Mouse (Mus musculus) adrenal gland, adult 2 months (tissue): ENCODE data around the gene Wwox. TPM values are rescaled to one million over a fixed set of nuclear protein-coding genes. Genes with fewer than 3 reads are reported as not detected.

Experiments
- DNase-seq: peaks from one replicate; pipeline ENCODE4 v3.0.0; 2021
- polyA plus RNA-seq: library from polyadenylated mRNA; depleted of rRNA; stranded (reverse); fragments of >200 nt; gene quantifications from 2 replicates; pipeline ENCODE4 v1.2.3, GENCODE M21; 2012
- total RNA-seq, 2 experiments: library from RNA; stranded (reverse); gene quantifications; 2 replicates each; pipeline ENCODE4 v1.2.3; 2021

Gene Wwox
- total and polyA plus RNA-seq, 3 experiments: 18.6 to 30.6 (median 24.5) TPM

DNA sequence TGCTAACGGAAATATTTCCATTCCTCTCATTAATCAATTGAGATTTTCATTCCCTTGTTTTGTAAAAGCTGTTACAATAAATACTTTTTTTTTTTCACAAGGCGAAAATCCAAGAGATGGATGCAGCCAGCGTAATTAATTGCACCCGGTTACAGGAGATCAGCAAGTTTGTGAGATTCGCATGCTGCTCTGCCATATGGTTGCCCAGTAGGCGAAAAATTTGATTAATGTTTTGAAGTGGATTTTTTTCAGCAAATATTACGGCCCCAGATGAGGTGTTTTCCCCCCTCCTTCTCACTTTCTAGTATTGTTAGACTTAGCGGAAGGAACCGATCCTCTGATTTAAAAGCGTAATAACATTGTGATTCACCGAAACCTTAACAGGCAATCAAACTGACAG is 160.7 kb downstream of the Wwox start:
- DNase-seq: no peak

DNA sequence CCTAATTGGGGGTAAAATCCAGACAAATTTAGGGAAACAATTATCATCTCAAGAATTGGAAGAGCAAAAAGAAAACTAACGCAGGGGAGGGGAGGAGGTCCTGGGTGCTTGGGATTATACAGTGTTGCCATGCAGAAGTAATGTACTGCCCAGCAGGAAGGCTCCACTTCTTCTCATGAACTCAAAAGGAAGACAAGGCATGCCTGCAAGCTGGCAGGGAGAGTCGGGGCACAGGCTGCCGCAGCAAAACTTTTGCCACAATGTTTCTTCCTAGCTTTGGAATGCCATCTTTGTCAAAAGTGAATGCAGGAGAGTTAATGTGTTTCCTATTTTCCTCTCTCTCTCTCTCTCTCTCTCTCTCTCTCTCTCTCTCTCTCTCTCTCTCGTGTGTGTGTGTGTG is 163.6 kb downstream of the Wwox start:
- DNase-seq: no peak

DNA sequence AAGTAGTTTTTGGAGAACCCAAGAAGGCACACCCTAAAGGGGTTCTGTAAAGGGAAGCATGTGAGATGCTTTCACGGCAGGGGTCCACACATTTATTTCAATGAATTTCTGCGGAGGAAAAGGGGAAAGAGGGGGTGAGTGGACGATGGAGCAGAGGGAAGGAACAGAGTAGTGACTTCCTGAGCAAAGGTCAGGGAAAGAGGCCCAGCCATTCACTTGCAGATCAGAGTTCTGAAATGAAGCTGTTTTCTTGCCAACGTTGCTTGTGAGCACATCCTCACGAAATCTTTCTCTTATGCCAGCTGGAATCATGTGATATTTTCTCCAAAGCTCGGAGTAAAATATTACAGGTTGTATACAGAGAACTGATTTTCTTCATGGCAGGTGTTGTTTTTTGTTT is 164.1 kb downstream of the Wwox start:
- peak; percentile 7 for DNase-seq

DNA sequence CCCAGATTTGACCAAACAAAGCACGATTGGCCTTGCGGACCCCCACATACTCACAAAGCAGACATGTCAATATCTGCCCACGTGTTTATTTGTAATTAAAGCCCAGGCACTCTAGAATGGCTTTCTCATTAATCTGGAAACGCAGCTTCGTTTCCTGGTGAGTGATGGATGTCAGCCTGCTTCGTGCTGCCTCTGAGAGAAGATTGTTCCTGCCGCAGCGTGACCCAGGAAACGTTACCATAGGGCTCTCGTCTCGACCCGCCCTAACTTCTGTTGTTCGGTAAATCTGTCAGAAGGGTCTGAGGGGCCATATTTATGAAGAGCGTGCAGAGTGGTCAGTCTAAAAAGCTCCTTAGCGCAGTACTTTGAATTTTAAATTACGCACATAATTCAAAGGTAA is 164.9 kb downstream of the Wwox start:
- DNase-seq: no peak

DNA sequence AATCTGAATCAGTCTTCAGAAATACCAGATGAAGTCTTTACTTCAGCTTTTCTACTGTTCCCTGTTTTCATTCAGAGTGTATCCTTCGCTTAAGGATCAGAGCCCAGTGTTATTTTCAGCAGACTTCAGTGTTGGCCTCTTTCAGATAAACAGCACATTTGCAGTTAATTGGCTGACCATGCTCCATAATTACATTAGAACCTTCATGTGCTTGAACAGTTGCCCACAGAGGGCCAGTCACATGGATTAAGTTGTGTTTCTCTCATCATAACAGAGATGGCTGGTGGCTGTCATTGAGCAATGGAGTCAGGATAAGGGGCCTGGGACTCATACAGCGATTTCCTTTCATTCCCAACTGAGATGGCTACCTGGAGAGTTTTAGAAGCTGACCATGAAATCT is 166.2 kb downstream of the Wwox start:
- DNase-seq: no peak

DNA sequence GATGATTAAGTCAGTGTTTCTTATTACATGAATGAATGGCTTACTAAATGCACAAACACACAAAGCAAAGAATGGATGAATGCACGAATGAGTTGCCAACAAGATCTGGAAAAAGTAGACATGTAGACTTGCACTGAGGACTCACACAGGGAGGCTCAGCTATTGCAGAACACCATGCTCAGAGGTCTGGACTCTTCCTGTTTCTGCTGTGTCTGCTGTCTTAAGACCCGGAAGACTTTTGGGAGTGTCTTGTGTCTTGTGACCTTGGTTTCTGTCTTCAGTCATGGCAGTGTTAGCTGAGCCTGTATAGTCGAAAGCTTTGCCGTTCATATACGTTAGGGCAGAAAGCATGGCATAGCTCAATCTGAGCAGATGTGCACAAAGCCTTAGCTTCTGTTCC is 169.9 kb downstream of the Wwox start:
- DNase-seq: no peak

DNA sequence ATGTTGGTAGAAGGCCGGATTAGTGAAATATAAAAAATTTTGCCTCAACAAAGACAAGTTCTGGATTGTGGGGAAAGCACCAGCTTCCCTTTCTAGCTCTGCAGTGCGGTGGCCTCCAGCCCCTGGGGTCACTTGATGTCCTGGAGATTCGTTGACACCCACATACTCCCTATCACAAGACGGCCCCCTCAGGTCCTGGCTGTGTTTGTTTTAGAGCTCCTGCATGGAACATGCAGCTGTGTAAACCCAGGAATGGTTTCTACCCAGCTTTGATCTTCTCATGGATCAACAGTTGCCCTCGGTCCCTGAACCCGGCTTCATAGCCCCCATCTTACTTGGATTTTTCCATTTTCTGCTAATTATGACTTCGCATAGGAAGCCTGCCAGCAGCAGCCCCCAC is 171.6 kb downstream of the Wwox start:
- DNase-seq: no peak

DNA sequence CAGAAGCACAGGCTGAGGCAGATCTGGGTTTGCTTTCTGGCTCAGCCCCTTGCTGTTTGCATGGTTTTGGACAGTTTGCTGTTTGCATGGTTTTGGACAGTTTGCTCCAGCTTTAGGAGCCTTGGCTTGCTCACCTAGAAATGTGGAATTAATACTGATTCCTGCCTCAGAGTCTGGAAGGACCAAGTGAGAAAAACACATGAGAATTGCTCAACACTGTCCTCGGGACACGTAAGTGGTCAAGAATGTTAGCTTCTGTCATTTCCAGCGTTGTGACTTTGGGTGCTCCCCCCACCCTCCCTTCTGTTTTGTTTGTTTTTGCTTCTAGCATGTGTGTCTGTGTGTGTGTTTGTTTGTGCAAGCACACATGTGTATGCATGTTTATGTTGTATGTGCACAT is 172.6 kb downstream of the Wwox start:
- DNase-seq: no peak

DNA sequence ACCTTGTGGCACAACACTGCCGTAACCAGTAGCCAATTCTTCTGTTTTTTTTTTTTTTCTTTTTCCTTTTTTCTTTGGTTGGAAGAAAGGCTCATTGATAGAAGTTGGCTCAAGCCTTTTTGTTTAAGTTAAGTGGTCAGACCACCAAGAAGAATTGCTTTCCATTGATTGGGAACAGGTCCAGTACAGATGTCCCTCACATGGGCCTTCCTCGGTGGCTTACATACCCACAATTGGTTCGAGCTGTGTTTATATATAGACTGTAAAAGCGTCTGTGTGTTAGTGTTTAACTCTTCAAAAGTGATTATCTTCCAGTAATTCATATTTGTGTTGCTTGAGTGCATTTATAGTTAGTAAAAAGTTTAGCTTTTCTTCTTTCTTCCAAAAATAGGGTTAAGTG is 176.0 kb downstream of the Wwox start:
- DNase-seq: no peak

DNA sequence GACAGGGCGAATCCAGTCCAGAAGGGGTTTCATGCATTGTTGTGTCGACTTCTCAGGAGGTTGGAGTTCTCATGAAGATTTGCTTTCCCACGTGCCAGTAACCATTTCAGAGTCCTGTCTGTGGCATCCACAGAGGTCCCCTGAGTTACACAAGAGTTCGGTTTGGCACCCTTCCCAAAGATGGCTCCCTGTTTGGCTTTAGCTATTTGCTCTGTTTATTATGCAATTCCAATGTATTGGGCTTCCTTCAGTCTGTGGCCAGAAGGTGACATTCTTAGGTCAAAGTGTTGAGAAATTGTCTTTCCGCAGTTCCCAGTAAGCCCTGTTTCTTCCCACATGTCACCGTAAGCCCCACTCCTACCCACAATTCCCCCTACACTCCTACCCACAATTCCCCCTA is 176.5 kb downstream of the Wwox start:
- peak; percentile 69 for DNase-seq

DNA sequence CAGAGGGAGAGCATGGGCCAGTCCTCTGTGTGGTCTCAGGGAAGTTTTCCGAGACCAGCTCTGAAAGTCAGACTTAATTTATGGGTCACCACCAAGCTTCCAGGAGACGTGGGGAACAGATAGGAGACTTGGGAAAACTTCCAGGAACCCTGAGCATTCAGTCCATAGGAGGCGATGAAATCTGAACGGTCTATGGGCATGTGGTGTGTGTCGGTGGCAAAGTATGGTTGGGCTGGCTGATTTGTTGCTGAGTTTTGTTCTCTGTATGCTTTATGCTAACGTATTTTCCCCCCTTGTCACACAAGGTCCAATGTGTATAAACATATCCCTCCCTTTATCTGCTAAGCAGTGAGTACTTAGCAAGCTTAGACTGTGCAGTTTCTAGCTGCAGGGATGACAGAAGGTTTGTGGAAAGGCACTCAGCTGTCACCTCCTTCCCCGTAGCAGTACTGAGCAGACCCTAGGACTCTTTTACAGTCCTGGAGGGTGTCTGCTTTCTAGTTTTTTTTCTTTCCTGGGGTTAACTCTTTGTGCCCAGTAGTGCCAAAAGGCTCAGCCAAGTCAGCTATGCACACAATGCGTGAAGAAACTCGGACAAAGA is 179.6 kb downstream of the Wwox start:
- DNase-seq: no peak

DNA sequence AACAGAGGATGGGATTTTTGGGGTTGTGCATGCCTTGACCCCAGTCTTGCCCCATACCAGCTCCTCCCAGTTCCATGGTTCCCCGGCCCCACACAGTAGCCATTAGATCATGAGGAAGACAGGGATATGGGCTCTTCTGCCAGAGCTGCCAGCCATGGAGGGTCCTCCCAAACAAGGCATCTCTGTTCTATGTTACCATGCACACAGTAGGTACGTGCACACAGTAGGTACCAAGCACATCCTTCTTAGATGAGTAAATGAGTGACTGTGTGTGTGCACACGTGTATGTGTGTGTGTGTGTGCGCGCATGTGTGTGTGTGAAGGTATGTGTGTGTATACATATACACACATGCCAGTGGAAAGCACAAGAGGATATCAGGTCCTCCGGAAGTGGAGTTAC is 185.9 kb downstream of the Wwox start:
- no peak for DNase-seq

DNA sequence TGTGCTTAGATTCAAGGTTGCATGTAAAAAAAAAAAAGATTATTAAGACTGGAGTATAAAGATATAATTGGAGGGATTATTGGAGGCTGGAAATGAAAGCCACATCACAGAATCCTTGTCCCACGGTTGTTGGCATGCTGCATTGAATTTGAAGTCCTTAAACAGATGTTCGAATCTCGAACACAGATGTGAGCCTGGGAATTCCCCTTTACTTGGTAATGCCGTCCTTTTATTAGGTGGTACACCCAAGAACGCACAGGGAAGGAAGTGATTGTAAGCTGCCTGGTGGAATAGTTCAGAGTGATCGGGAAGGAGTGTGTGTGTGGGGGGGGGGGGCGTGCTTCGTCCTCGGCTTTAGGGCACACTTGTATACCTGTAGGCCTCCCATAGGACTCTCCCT is 187.4 kb downstream of the Wwox start:
- DNase-seq: no peak

DNA sequence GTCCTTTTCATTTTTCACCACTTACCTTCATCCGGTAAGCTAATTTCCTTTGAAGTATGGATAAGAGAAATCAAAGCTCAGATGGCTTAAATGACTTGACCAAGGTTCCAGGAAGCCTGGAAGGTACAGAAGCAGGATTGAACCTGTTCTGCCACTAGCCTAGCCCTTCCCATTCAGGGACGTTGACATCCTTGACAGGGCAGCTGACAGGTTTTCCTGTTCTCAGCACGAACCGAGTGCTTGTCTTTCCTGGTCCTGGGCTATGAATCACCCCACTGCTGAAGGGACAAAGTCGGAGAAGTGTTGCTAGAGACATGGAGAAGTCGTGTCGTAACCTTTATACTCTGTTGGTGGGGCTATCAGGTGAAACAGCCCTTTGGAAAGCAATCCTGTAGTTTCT is 190.3 kb downstream of the Wwox start:
- no peak for DNase-seq

DNA sequence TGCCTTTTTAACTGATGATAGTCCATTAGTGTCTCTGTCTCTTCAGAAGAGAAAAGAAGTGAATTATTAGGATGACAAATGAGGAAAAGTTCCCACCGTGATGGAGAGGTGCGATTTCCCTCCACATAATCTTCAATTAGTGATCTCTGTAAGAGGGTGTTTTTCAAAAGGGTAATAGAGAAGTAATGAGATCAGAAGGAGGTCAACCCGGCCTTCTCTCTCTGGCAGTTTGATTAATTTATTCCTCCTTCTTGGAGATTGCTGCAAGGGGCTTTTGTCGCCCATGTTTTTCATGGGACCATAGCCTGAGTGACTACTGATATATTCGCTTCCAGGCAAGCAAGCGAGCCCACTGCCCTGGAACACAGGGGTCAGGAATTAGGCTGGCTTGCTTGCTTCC is 191.6 kb downstream of the Wwox start:
- no peak for DNase-seq

DNA sequence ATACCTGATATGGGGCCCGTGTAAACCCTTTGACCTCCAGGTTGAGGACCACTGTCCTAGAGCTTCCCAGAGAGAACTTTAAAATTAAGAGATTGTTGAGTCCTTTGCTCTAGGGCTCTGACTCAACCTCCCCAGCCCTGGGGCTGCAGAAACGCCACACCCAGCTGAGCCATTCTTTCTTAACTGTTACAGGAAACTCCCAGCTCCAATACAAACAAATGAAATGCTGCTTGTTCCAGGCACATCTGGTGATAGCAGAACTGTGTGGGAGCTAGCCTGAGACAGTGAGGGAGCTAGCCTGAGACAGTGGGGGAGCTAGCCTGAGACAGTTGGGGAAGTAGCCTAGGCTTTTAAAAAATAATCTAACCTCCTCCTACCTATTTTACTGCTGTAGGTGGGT is 194.7 kb downstream of the Wwox start:
- DNase-seq: no peak

DNA sequence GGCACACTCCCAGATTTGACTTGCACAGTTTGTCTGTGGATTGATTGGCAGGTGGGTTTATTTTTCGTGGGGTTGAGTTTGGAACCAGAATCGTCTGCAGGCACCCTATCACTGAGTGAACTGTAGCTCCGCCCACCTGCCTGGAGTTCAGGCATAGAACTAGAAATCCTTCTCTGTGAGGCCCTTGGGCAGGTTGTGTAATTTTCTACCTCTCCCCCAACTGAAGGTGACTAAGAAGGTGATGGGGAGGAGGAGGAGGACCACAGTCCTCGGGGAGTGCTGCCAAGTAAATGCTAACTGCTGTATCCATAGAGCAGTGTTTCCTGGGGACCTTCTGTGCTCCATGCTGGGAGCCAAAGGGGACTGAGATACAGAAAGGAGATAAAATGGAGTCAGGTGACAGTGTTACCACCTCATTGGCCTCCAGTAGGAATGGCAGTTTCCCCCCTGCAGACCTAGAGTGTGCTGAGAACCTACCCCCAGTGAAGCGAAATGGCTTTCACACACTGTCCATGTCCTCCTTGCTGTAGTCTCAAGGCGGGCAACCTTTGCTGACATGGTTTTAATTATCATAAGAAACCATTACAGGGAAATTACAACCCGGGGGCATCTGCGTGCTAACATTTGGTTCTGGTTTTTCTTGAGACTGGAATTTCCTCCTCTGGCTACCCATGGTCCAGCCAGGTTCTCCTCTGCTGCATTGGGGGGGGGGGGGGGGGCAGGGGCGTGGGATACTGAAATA is 195.4 kb downstream of the Wwox start:
- DNase-seq: no peak

DNA sequence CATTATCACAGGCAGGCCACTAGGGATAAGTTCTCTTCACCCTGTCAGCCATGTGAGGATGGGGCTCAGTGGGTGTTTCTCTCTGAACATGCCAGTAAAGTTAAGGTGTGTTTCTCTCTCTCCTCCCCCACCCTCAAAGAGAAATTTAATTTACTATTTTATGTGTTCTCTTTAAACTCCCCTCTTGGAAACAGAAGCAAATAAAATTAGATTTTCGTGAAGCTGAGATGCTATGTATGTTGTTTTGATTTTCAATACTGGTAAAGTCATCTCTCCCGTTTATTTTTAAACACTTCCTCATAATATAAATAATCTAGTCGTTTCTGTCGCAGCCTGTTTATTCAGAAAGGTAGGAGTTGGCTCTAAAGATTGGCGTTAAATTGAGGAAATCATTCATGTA is 196.9 kb downstream of the Wwox start:
- DNase-seq: no peak

DNA sequence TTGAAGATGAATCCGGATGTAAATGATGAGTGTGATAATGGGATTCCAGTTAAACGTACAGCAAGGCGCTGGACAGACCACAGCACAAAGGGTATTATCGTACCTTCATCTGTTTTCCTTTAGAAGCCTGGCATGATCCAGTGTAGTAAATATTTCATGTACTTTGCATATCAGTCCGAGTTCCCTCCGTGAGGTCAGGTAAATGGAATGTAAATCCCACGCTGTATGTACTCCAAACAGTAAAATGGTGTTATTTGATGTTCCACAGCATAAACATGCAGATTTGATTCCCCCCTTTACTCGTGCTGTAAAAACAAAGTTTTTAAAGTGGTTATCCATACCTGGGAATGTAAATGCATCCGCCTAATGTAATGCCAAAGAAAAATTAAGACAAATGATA is 202.4 kb downstream of the Wwox start:
- no peak for DNase-seq

DNA sequence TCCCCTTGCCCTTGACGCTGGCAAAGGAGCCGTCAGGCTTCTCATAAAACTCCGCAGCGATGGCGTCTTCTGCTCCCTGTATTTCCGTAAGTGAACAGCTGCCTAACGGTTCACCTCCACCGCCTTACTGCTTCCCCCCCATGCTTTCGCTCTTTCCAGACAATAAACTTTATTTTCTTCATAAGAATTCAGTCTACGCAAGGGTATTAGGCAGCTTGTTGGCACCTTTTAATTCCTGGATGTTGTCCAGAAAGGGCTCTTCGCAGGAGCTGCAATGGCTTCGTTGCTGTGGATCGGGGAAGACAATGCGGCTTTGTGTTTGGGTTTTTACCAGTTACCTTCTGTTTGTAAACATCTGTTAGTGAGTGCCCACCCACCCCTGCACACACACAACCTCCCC is 211.3 kb downstream of the Wwox start:
- no peak for DNase-seq

DNA sequence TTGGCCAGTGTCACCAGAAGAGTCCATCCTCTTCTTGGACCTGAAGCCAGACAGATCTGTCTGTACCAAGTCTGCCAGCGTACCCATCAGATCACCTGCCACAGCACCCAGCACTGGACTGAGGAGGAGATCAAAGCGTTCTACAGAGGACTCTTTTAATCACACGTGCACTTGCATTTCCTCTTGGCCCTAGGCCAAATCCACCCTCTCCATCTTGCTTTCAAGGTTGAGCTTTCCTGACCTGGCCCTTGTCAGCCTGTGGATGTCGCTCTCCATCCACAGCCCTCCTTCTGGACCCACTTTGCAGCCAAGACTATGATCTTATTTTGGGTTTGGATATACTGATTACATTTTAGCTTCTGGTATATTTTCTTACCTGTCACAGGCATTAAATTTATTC is 218.3 kb downstream of the Wwox start:
- peak; percentile 53 for DNase-seq

DNA sequence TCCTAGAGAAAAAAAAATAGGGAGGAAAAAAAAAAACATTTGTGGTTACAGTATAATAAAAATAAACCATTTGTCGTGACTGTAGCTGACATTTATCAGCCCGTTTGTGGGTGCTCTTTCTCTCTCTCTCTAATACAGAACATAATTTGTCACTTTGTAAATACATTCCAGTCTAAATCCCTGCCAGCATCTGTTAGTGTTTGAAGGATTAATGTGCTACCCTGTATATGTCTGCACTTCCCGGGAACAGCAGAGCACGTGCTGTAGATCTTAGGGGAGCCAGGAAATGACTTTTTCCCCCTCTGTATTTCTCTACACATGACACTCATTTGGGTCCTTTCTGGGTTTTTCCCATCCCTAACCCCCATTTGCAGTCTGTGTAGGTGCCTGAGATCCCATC is 219.0 kb downstream of the Wwox start:
- DNase-seq: no peak

DNA sequence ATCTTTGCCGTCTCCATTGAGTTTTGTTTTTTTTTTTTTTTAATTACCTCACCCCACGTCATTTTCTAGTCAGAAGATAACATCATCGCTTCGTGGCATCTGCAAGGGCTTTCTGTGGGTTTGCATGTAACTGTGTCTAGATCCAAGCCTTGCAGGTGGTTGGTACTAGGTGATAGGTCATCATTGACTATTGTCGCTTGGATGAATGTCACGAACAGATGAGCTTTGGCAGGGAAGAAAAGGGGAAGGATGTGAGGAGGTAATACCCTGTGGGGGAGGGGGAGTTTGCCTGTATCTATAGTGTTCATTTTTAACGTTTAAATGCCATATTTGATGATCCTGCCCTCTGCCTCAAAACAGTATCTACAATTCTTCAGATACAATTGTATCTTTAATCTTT is 223.6 kb downstream of the Wwox start:
- DNase-seq: no peak

DNA sequence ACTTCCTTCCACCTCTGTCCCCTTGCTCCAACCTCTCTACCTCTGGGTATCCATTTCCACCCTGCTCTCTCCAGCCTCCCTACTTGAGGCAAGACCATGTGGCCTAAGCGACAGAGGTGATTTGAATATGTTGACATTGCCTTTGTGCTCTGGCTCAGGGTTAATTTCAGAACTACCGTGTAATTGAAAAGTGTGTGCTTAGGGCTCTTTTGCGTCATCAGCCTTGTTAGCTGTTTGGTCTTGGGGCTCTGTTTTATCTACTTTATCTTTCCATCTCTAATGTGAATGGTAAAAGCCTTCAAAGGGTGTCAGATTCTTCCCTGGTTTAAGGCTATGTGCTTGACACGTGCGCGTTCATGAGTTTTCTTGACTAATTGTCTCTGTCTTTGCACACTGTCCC is 226.1 kb downstream of the Wwox start:
- DNase-seq: no peak
